8 mouse cellular contexts compared by ENCODE assay signal in genomic region chr4:82464051-82464632, GRCm38 (mm10).
DNase-seq lines count a peak whose midpoint lies in the region; ATAC-seq and TF ChIP-seq lines count a peak whose summit lies in the region.

No protein-coding gene starts in this region.

- peaks cover 79% of the 10 kb centered on the region for H3K79me2 ChIP-seq in myocyte (ENCODE audit: control insufficient read depth, insufficient read depth)

- no peak for TF ChIP-seq CTCF in forebrain, postnatal 0 days (IDR thresholded peaks at IDR 0.05; ENCODE audit: low read depth)
- TF ChIP-seq CTCF in thymus, adult 2 months (IDR thresholded peaks at IDR 0.05; ENCODE audit: borderline replicate concordance, control insufficient read depth, extremely low read depth, insufficient read depth, low read length, poor library complexity): no peak

- no peak for TF ChIP-seq POLR2A in myocyte (IDR thresholded peaks at IDR 0.05; ENCODE audit: insufficient read length, low read depth)
- TF ChIP-seq POLR2A in thymus, adult 2 months (IDR thresholded peaks at IDR 0.05; ENCODE audit: control insufficient read depth, extremely low read depth, insufficient read depth, low read length, poor library complexity): no peak

- peak; percentile 52 for DNase-seq in right cerebral cortex, adult 18-20 months
- DNase-seq in right cerebral cortex, postnatal 36 days (ENCODE audit: low spot score in 2 of 2): no peak
- peak; percentile 68 for DNase-seq in forebrain, postnatal 0 days
- DNase-seq in hindbrain, embryonic 10.5 days (ENCODE audit: low spot score): peak; percentile 16
- DNase-seq in left cerebral cortex, postnatal 14 days (ENCODE audit: low spot score in 2 of 2): peak; percentile 47 to 54
- no peak for DNase-seq in thymus, adult 2 months
- no peak for DNase-seq in spleen, postnatal 14 days (ENCODE audit: low spot score in 2 of 2)

- H3K9ac ChIP-seq in forebrain, postnatal 0 days: no peak overlapping the region

- H3K36me3 ChIP-seq in forebrain, postnatal 0 days (ENCODE audit: insufficient read depth): no peaks in the 10 kb centered on the region
- no peaks in the 10 kb centered on the region for H3K36me3 ChIP-seq in hindbrain, embryonic 10.5 days
- no peaks in the 10 kb centered on the region for H3K36me3 ChIP-seq in myocyte (ENCODE audit: control insufficient read depth, insufficient read depth)
- no peaks in the 10 kb centered on the region for H3K36me3 ChIP-seq in thymus, adult 2 months (ENCODE audit: control insufficient read depth, insufficient read depth, low read length)

- H3K4me1 ChIP-seq in forebrain, postnatal 0 days (ENCODE audit: insufficient read depth): peaks cover 33% of the 10 kb centered on the region
- H3K4me1 ChIP-seq in hindbrain, embryonic 10.5 days (replicated peaks): peaks cover 16% of the 10 kb centered on the region
- H3K4me1 ChIP-seq in thymus, adult 2 months (replicated peaks; ENCODE audit: control insufficient read depth, insufficient read depth, low read length): no peaks in the 10 kb centered on the region

- peak overlapping the region; percentile 54; the same call in 1 of the 2 replicates for H3K27ac ChIP-seq in forebrain, postnatal 0 days (ENCODE audit: low read depth, low read length)
- H3K27ac ChIP-seq in hindbrain, embryonic 10.5 days: no peak overlapping the region
- H3K27ac ChIP-seq in thymus, adult 2 months (ENCODE audit: control insufficient read depth, insufficient read depth, low read length): no peak overlapping the region

- H3K4me3 ChIP-seq in forebrain, postnatal 0 days (ENCODE audit: low read depth, low read length): no peak overlapping the region
- H3K4me3 ChIP-seq in hindbrain, embryonic 10.5 days: no peak overlapping the region
- no peak overlapping the region for H3K4me3 ChIP-seq in myocyte
- no peak overlapping the region for H3K4me3 ChIP-seq in thymus, adult 2 months (ENCODE audit: control insufficient read depth, insufficient read depth, low read length)

- WGBS in forebrain, postnatal 0 days: 39% methylated on average over 8 of the region's 8 CpGs
- 59% methylated on average over 8 of the region's 8 CpGs for WGBS in hindbrain, embryonic 10.5 days
- WGBS in thymus, adult 2 months: 81% methylated on average over 8 of the region's 8 CpGs

- peak; percentile 65 for ATAC-seq in forebrain, postnatal 0 days

- H3K27me3 ChIP-seq in forebrain, postnatal 0 days (ENCODE audit: insufficient read depth, low read length): no peaks in the 10 kb centered on the region
- H3K27me3 ChIP-seq in hindbrain, embryonic 10.5 days (ENCODE audit: insufficient read depth, poor library complexity, severe bottlenecking): no peaks in the 10 kb centered on the region
- no peaks in the 10 kb centered on the region for H3K27me3 ChIP-seq in myocyte (ENCODE audit: control insufficient read depth, insufficient read depth, insufficient read length)
- no peaks in the 10 kb centered on the region for H3K27me3 ChIP-seq in thymus, adult 2 months (ENCODE audit: control insufficient read depth, insufficient read depth, low read length)

- H3K9me3 ChIP-seq in forebrain, postnatal 0 days (ENCODE audit: low read length): no peaks in the 10 kb centered on the region
- H3K9me3 ChIP-seq in hindbrain, embryonic 10.5 days: no peaks in the 10 kb centered on the region

- no peak overlapping the region for H3K4me2 ChIP-seq in forebrain, postnatal 0 days (ENCODE audit: low read depth)
- peak overlapping the region; percentile 2 for H3K4me2 ChIP-seq in myocyte (ENCODE audit: low read depth)

- intact Hi-C loops in left cerebral cortex, postnatal 14 days (cut with DNase I): no loop called here

- no peak overlapping the region for H3ac ChIP-seq in myocyte (ENCODE audit: control insufficient read depth, insufficient read length)

TF ChIP-seq in myocyte, 11 proteins besides CTCF, POLR2A, EP300 and RAD21:
- no peak for TF ChIP-seq POLR2AphosphoS2 (IDR thresholded peaks at IDR 0.05; ENCODE audit: insufficient read length, low read depth)
- no peak for TF ChIP-seq REST (IDR thresholded peaks at IDR 0.05; ENCODE audit: insufficient read depth, insufficient read length)
- no peak for TF ChIP-seq USF1 (IDR thresholded peaks at IDR 0.05; ENCODE audit: low read depth)
- no peak for TF ChIP-seq TCF3 (IDR thresholded peaks at IDR 0.05; ENCODE audit: insufficient read length, low read depth)
- no peak for TF ChIP-seq MYOD1 (IDR thresholded peaks at IDR 0.05; ENCODE audit: control insufficient read depth in 1 of 3, insufficient read length in 2 of 3, low read depth in 2 of 3)
- no peak for TF ChIP-seq MYOG (IDR thresholded peaks at IDR 0.05; ENCODE audit: control insufficient read depth in 1 of 3, insufficient read depth in 1 of 3, insufficient read length in 2 of 3, low read depth in 2 of 3)
- no peak for TF ChIP-seq TCF12 (IDR thresholded peaks at IDR 0.05; ENCODE audit: insufficient read depth, poor library complexity, severe bottlenecking)

Comparison
In these comparisons a context has a peak if more than half of its experiments do, and no peak if none do; other contexts are left out.
1. DNase-seq: peak in right cerebral cortex, adult 18-20 months (single experiment), forebrain, postnatal 0 days (single experiment), hindbrain, embryonic 10.5 days (single experiment) and left cerebral cortex, postnatal 14 days (2 of 2); none in right cerebral cortex, postnatal 36 days (0 of 2), thymus, adult 2 months (single experiment) and spleen, postnatal 14 days (0 of 2).